Mouse (Mus musculus) testis, postnatal 14 days (tissue): ENCODE results near the gene Ubxn1.

Experiments used
- DNase-seq: peaks from one replicate; pipeline ENCODE4 v3.0.0; 2021; ENCODE audit warnings: low spot score

The Ubxn1 gene

DNA sequence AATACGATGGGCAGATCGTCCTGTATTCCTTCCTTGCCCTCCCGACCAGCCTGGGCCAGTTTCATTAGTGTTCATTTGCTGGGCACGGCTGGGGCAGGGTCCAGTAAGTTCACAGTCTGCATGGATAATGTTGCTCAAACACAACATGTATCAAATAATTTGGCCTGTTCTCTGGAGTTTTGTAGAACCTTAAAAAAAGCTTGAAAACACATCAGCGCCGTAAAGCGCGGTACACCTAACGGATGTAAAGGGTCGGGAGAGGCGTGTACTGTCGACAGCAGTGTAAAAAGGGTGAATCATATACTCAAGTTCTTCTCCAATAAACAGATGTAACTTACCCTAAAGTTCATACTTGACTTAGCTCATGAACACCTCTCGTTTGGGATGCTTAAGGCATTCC lies 27.3 kb downstream of the Ubxn1 start:
- no peak for DNase-seq

DNA sequence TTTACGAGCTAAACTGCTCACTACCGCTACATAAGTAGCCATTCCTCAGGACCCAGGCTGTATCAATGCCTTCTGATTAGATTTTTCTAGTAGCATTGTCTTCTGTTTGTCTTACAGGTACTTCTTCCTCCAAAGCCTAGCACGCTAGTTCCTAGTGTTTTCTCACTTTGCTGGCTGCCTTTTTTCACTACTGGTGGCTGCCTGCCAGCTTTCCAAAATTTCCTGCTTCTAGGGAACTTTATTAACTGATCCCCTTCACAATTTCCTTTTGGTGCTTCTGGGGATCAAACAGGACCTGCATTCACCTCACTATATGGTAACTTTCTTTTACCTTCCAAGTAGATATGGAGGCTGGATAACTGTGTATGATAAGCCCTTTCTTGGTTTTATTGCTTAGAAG lies 27.8 kb downstream of the Ubxn1 start:
- DNase-seq: no peak

DNA sequence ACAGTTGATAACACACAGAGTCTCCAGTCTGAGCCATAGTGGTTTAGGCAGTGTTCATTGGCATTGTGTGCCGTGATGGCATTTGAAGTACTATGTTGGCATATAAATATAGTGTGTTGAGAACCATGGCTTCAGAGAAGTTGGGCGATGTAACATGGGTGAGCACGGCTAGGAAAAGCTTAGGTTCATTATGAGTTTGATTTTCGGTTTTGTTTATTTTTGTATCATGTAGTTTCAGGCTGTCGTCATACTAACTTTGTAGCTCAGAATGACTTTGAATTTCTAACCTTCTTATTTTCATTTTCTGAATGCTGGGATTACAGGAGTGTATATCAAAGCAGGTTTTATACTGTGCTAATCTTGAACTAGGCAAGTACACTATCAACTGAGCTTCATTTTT lies 32.1 kb downstream of the Ubxn1 start:
- DNase-seq: no peak

DNA sequence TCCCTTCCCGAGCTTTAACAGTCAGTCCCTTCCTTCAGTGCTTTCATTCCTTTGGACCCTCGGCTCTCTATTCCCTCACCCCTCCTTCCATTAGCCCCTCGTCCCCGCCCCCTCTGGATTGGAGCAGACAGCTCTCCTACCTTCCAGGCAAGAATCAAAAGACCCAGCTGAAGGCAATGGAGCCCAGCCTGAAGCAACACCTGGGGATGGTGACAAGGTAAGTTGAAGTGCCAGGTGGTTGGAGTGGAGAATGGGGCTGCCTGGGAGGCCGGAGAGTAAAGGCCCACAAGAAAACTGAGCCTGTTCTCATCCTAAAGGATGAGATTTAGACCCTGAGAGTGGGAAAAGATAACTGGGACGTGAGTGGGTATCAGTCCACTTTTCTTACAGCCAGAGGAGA lies 37.2 kb downstream of the Ubxn1 start:
- no peak for DNase-seq

DNA sequence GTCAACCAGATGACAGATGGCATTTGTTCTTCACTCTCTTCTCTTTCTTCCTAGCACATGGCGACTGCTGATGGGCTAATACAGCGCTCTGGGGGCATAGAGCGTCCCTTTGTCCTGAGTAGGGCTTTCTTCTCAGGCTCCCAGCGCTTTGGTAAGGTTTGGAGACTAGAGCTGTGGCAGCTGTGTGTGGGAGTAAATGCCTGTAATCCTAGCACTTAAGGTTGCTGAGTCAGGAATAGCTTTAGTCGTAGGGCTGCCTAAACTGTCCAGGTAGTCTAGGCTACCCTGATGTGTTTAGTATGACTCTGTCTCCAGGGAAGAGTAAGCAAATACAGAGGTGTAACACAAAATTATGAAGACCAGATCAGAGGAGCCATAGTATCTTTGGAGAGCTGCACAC lies 40.5 kb downstream of the Ubxn1 start:
- DNase-seq: no peak

DNA sequence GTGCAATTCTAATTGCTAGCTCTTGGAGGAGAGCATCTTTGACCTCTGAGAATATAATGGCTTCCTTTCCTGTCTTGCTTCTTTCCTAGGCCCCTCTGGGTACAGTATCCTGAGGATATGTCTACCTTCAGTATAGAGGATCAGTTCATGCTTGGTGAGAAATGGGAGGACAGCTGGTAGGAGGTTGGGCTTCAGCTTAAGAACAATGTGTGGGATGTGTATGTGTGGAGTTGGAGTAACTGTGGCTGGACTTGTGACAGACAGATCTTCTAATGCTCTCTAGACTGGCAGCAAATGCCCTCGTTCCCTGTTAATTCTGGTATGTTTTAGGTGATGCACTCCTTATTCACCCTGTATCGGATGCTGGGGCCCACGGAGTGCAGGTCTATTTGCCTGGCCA lies 42.9 kb downstream of the Ubxn1 start:
- DNase-seq: no peak

DNA sequence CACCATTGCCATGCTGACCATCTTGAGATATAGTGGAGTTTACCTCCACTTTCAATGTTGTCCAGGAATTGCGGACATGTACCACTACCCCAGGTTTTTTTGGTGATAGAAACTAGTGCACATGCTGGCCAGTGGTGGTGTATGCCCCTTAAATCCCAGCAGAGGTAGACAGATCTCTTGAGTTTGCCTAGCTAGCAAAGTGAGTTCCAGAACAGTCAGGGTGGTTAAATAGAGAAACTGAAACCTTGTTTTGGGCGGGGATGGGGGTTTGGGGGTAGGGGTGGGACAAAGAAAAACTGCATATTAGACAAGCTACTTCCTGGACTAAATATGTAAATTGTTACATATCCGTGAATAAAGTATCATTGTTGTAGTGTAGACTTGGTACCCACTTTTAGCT lies 47.7 kb downstream of the Ubxn1 start:
- no peak for DNase-seq

DNA sequence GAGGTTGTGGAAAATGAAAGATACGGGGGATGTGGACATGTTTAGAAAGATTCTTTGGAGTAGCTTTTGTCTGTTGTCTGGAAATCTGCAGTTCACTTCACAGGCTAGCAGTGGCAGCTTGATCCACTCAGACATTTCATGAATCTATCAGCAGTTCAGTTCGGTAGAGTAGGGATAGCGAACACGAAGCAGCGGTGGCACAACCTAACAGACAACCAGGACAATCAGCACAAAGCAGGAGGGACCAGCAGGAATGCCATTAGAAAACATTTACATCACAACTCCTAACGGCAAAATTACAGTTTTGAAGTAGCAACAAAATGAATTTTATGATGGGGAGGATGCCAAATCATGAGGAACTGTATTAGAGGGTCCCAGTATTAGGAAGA lies 48.4 kb downstream of the Ubxn1 start:
- no peak for DNase-seq

DNA sequence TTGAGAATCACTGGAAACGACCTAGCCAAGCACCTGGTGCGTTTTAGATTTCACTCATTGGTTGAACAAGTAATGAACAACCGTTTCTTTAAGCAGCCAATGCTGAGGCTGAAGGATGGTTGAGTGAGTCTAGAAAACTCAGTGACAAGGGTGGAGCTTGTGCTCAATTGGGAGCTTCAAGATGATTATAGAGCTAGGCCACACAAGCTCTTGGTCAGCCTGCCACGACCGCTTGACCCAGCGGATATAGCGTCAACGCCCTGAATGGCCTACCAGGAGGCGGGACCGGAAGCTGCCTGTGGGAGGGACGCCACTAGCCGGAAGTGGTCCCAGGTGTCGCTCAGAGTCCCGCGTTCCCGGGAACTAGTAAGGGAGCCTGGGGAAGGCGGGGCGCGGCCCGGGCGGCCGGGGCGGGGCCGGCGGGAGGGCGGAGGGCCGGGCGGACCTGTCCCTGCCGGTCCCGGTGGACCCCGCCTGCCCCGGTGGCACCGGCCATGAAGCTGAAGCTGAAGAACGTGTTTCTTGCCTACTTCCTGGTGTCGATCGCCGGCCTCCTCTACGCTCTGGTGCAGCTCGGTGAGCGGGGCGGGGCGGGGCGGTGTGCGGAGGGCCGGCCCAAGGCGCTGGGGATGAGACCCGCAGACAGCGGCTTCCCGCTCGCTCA lies 48.9 kb downstream of the Ubxn1 start, which contains the start of gene B3gat3:
TSS of gene B3gat3 (plus strand) at position 302 of the 664 bp plus-strand sequence.
- DNase-seq: peak; percentile 93

DNA sequence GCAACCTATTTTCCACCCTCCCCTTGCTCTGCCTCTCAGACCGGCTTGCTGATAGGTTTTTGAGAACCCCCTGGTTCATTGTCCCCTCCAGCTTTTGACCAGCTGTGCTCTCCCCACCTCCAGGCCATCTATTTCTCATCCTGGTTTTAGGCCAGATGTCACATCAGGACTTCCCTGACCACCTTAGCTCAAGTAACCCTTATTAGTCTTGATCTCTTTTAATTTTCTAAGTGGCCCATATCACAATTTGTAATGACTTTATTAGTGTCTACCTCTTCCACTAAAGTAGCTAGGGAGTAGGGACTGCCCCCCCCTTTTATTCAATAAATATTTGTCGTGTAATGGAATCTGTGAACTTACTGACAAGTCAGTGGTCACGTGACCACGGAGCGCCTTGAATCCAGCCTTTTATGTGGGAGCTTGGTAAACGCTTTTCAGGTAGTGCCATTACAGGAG lies 49.6 kb downstream of the Ubxn1 start:
- no peak for DNase-seq

DNA sequence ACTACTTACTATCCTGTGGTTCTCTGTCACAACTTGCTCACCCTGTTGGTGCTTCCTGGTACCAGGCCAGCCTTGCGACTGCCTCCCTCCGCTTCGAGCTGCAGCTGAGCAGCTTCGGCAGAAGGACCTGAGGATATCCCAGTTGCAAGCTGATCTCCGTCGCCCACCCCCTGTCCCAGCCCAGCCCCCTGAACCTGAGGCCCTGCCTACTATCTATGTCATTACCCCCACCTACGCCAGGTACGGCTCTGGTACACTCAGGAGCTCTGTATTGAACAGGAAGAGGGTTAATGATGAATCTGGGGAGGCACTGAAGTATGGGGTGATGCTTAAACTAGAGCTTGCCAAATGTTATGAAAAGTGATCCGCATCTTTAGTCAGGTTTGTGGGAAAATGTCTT lies 50.4 kb downstream of the Ubxn1 start:
- no peak for DNase-seq
